Mouse (Mus musculus) G1E (cell line): ENCODE measurements around the gene Rap1gds1.

Source experiments
- CTCF ChIP-seq: IDR thresholded peaks from 2 replicates; pipeline ENCODE4 v1.5.1; 2012; ENCODE audit warnings: low read depth, low read length, inconsistent platforms, mixed read lengths
- GATA1 ChIP-seq: IDR thresholded peaks from 2 replicates; pipeline ENCODE4 v1.6.1; 2012; ENCODE audit warnings: borderline replicate concordance, low read length, inconsistent platforms, mixed read lengths
- POLR2AphosphoS5 ChIP-seq: IDR thresholded peaks from 2 replicates; pipeline ENCODE4 v1.6.1; 2012; ENCODE audit warnings: low read depth, low read length, inconsistent platforms; ENCODE audit not compliant: insufficient replicate concordance
- TAL1 ChIP-seq: conservative IDR thresholded peaks from 2 replicates; pipeline ENCODE4 v1.6.1; 2012; ENCODE audit warnings: low read depth, low read length, inconsistent platforms, mixed read lengths

DNA sequence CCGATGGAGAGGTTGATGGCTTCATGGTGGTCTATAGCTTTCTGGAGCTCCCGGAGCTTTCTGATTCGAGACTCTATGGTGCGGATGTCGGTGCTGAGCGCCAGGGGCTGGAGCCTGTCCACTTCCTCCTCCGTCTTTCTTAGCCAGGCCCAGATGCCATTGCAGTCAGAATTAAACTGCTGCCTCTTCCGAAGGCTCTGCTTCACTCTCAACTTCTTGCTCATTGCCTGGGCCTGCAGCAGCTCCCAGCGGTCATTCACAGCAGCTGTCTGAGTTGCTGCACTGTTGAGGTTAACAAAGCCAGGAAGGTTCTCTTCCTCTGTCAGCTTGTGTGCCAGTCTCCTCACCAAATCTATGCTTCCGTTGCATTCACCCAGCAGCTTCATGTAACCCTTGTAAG lies 137.8 kb downstream of the Rap1gds1 start:
- no peak for TF ChIP-seq POLR2AphosphoS5
- TF ChIP-seq CTCF: no peak
- TF ChIP-seq GATA1: no peak
- no peak for TF ChIP-seq TAL1
